Mouse (Mus musculus) cerebellum, adult 8-10 months (tissue): ENCODE data around the gene Sptssa.

Source experiments
- DNase-seq: peaks from one replicate; pipeline ENCODE4 v3.0.0; 2022

The Sptssa gene

GRCm38 (mm10) chr12:54654741-54655140, 1.6 kb downstream of the Sptssa start:
- peak; percentile 17 for DNase-seq

DNA sequence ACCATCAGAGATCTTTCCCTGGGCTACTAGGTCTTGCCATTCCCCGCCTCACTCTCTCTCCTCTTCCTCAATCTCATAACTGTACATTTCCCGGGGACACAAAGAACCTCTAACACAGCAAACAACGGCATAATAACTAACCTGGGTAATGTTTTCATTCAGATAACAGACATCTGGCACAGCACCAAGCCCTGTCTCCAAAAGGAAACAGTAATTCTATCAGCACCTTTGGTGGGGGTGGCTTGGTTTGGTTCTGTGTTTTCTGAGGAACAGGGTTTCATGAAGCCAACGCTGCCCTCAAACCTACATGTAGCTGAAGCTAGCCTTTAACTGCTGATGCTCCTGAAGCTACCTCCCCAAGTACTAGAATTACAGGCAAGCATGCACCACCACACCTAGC, 2.2 kb downstream of the Sptssa start:
- DNase-seq, result peak; percentile 22

DNA sequence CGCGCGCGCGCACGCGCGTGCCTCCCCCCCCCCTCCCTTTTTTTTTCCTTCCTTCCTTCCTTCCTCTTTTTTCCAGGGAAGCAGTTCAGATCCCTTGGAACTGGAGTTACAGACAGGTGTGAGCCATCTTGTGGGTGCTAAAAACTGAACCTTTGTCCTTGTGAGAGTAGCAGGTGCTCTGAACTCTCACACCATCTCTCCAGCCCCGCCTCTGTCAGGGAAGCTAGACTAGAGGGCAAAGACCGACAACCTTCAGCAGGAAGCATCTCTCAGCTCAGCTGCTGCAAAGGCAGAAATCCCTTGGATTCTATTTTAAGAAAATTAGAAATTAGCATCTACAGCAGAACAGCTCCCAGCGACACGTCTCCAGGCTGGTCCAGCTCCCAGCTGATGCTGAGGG, 4.0 kb downstream of the Sptssa start:
- DNase-seq, result no peak

- DNase-seq, result no peak
Observed at GRCm38 (mm10) chr12:54651820-54652219, 4.6 kb downstream of the Sptssa start.

- DNase-seq, result no peak
Observed at GRCm38 (mm10) chr12:54651158-54651557, 5.2 kb downstream of the Sptssa start.

- no peak for DNase-seq
Observed at GRCm38 (mm10) chr12:54644947-54645346, 11.4 kb downstream of the Sptssa start.

DNA sequence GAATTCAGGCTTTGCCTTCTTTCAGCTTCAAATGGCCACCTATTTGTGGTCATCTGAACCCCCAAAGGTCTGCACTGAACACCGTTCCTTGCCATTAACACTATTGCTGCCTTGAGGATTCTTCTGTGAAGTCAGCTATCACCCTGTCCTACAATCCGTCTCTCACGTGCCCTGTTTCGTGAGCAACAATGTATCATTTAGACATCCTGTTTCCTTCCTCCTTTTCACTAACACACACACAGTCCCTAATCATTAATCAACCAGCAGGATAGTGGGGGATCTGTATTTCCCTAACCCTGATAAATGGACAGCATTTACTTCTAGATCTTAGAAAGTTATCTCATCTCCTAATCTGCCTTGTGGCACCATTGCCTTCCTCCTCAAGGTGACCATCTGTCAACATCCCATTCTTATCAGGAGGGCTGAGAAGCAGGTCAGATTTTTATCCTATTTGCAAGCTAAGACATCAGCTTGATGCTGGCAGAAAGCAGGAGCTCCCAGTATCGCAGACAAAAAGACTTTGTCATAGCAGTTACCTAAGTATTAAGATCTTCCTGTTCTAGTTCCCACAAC, 13.0 kb downstream of the Sptssa start:
- DNase-seq, result no peak

DNA sequence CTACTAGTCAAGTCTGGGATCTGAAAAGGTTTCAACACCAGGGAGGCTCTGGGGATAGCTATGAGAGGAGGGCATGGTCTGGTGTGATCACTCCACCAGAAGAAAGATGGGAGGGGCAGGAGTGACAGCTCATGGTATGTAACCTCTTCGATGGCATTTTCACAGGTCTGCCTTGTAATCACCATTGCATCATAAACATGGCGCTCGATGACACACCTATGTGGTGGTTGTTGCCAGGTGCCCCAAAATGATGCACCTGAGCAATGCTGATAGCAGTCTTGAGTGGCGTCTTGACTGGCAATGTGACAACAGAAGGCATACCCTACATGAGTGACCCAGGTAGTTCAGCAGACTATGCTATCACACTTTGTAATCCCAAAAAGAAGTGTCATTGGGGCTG, 15.0 kb downstream of the Sptssa start:
- no peak for DNase-seq

- DNase-seq, result no peak
Observed at GRCm38 (mm10) chr12:54640259-54640658, 16.1 kb downstream of the Sptssa start.

DNA sequence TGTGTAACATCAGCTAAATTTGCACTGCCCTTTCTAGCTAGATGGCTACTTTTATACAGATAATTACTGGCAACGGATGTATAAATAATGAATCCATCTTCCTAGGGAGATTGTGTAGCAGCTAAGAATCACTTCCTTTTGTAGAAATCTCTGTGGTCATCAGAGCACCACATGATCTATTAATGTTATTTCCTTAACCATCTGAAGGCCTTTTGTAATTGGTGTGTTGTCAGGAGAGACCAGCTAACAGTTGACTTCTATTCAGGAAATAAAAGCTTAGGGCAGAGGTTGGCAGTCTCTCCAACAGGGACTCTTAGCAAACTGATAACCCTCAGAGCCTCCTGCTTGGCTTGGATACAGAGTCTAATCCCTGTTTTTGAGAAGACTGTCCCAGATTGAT, 19.3 kb downstream of the Sptssa start:
- no peak for DNase-seq

DNA sequence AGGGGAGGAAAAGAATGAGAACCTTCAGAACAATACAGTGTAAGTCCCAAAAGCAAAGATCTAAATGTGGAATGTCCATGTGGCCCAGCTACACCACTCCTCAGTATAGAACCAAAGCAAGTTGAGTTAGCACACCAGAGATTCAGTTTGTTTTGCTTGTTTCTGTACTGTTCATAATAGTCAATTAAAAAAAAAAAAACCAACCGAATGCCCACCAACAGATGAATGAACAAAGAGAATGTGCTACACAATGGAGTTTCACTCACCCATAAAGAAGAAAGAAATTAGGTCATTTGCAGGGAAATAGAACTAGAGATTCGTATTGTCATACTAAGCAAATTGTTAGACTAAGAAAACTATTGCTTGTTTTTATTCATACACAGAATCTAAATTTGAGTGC, 24.2 kb downstream of the Sptssa start:
- no peak for DNase-seq

GRCm38 (mm10) chr12:54621942-54622341, 34.4 kb downstream of the Sptssa start:
- no peak for DNase-seq

DNA sequence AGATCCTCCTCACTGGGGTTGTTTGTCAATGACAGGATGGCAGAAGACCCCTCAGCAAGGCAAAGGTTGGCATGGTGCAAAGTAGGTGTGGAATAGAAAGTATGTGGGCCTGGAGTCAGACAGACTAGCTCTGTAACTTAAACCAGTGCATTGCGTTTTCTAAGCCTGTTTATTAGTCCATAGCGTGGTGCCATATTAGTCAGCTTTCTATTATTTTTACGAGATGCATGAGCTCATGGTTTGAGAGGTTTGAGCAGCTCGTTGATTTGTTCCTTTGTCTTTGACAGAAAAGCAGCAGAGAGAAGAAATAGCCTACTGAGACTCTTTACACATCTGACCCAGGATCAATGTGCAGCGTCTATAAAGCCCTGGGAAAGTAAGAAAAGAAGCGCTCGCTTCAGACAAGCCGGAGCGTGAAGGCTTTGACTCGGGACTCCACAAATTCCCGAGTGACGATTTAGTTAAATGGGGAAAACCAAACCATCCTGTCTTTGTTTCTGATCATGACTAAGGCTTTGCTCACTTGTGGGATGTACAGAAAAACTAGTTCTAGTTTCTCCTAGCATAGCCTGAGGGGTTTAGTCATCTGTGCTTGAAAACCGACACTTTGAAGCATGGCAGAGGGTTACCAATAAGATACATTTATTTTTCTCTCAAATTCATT, 36.2 kb downstream of the Sptssa start:
- DNase-seq, result no peak

DNA sequence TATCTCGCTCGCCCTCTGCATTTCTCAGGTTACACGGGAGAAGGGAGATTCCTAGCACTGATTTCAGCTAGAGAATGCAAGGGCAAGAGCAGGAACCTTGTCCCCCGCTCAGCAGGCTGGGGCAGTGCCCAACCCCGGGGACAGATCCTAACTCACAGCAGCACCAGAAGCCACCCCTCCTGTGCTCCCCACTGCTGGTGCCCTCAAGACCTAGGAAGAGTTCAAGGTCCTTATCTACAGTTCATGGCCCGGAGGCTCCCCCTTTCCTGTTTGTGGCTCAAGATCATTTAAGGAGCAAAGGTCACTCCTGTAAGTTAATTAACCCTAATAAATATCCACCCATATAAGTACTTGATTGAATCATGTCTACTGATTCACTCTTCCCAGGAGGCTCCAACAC, 47.4 kb downstream of the Sptssa start:
- DNase-seq, result no peak

DNA sequence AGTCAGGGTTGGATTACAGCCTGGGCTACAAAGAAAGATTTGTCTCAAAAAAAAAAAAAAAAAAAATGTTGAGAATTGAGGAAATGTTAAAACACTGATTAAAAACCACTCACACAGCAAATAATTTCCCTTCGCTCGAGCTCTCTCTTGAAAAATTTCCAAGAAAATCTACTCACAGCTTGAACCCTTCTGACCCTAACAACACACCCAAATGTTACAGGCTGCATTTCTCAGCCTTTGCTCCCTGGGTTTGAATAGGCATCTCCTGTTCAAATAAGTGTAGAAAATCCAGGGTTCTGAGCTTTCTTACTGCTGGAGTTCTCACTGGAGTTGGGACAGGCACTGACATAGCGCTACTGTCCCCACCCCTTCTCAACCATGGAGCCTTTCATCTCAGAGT, 51.2 kb downstream of the Sptssa start:
- DNase-seq, result no peak

- DNase-seq, result no peak
Observed at GRCm38 (mm10) chr12:54603542-54604167, 52.7 kb downstream of the Sptssa start.

GRCm38 (mm10) chr12:54600482-54600881, 55.9 kb downstream of the Sptssa start:
- DNase-seq, result no peak

GRCm38 (mm10) chr12:54598358-54598757, 58.0 kb downstream of the Sptssa start:
- no peak for DNase-seq

DNA sequence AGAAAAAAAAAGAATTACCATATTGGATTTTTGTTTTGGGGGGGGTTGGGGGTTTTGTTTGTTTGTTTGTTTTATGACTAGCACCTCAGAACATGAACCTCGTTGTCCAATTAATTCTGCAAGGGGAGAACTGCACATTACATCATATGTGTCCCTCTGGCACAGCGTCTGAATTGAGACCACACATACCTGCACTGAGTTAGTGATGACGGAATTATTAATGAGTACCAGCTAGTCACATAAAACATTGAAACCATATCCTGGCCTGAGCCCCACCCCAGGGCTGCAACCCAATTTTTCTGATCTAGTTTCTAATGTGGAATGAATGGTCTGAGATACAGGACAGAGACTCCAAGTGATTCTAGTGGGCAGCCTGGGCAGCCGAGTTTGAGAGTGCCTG, 59.7 kb downstream of the Sptssa start:
- DNase-seq, result no peak
